8 mouse cellular contexts compared by ENCODE assay signal in the genomic region with DNA sequence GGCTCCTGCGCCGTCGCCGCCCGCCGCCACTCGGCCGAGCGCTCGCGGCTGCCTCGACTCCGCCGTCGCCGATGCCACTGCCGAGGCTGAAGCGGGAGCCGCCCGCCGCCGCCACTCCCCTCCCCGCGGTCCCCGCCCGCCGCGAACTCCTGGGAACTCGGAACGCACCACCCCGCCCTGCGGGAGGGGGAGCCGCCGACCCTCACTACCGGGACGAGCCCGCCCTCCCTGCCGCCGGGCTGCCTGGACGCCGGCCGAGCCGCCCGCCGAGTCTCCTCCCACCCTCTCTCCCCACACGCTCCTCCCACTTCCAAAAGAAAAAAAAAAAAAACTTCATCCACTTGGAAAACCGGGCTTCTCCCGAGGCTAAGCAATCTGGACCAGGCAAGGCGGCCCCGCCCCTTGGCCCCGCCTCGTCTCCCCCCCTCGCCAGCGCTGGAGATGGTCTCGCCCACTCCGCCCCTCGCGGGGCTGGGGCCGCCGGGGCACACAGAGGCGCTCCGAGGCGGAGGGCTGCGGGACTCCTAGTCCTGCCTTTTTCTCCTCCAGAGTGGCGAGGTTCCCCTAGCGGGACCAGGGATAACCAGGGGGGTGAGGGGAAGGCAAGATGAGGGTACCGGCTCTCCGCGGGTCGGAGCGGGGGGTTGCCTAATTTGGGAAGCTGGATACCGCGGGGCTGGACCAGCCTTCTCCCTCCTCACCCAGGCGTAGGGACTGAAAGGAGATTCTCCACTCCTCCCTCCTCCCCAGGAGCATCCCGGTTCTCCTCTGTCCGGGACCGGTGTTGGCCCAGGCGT. TPM values are rescaled to one million over a fixed set of nuclear protein-coding genes. Genes with fewer than 3 reads are reported as not detected.
A peak's percentile ranks its signal among the peaks of the same experiment; 100 is the strongest.
DNase-seq lines count a peak whose midpoint lies in the region; ATAC-seq and TF ChIP-seq lines count a peak whose summit lies in the region.

No protein-coding gene starts in this region.

- no peaks in the 10 kb centered on the region for H3K27me3 ChIP-seq in intestine, postnatal 0 days (replicated peaks; ENCODE audit: control insufficient read depth, insufficient read depth, low read length)

- peak overlapping the region; percentile 98 for H3K27ac ChIP-seq in intestine, postnatal 0 days (ENCODE audit: low read depth, low read length)

- under 1% methylated on average over 65 of the region's 78 CpGs for WGBS in intestine, postnatal 0 days

- peak; percentile 96 for DNase-seq in adrenal gland, postnatal 14 days
- DNase-seq in embryo, embryonic 9.5 days (ENCODE audit: extremely low spot score) = peak; percentile 97
- peak; percentile 99 for DNase-seq in heart, adult 11 months
- peak; percentile 89 to 94 for DNase-seq in left cerebral cortex, postnatal 25 days (ENCODE audit: low spot score in 2 of 2)
- DNase-seq in mesoderm, embryonic 11.5 days (ENCODE audit: low read depth, low spot score) = peak; percentile 96
- DNase-seq in skeletal muscle tissue, adult 2 months (ENCODE audit: low read depth, low spot score) = peak; percentile 84

- peak overlapping the region; percentile 81 for H3K4me2 ChIP-seq in intestine, postnatal 0 days (replicated peaks; ENCODE audit: low read depth)

- peak overlapping the region; percentile 96 for H3K9ac ChIP-seq in intestine, postnatal 0 days (ENCODE audit: low read depth, low read length)

- H3K36me3 ChIP-seq in intestine, postnatal 0 days (ENCODE audit: control insufficient read depth, insufficient read depth) = no peaks in the 10 kb centered on the region

- intact Hi-C loops in left cerebral cortex, postnatal 25 days (cut with DNase I) = loop anchor here (5.0 kb wide), 2 partner anchors 85 to 470 kb away; no protein-coding TSS in a partner anchor

- ATAC-seq in intestine, postnatal 0 days = peak; percentile 92
- ATAC-seq in erythroid progenitor cell, adult 5-6 weeks (replicated peaks; ENCODE audit: low FRiP score, poor library complexity, severe bottlenecking) = no peak

- peak overlapping the region; percentile 91 for H3K4me3 ChIP-seq in intestine, postnatal 0 days (ENCODE audit: low read depth, low read length)

- H3K9me3 ChIP-seq in intestine, postnatal 0 days (ENCODE audit: control insufficient read depth) = no peaks in the 10 kb centered on the region

- peaks cover 8% of the 10 kb centered on the region for H3K4me1 ChIP-seq in intestine, postnatal 0 days (replicated peaks; ENCODE audit: control insufficient read depth, insufficient read depth, low read length)

- TF ChIP-seq CTCF in intestine, postnatal 0 days (IDR thresholded peaks at IDR 0.05; ENCODE audit: low read depth) = no peak; the same call in 1 of the 2 replicates

RNA-seq across cellular contexts. Expression of a gene that starts 1.2 kb away (rescaled TPM):
- total RNA-seq in adrenal gland, postnatal 14 days (2021) = 29.1 and 31.2 TPM in 2 replicates
- 36.7 and 40.8 TPM in 2 replicates for polyA plus RNA-seq in intestine, postnatal 0 days (2015; fragmentation: Nextera tagmentation; extraction: Ambion mirVana)
- 10 to 100 TPM; 60.8 to 66.7 TPM for total RNA-seq in left cerebral cortex, postnatal 25 days (2021)
- 4.3 TPM in 1 of 2 replicates, not detected in the other for total RNA-seq in erythroid progenitor cell, adult 5-6 weeks (2015; ENCODE audit: low replicate concordance)
- 0.51 TPM in 1 of 2 replicates, not detected in the other for total RNA-seq in erythroid progenitor cell, adult 5-6 weeks (2017; ENCODE audit: low replicate concordance)
